Mouse (Mus musculus) bone marrow macrophage, adult 2 months (primary cell): ENCODE measurements around the gene Prex1. TPM values are rescaled to one million over a fixed set of nuclear protein-coding genes. Genes with fewer than 3 reads are reported as not detected.
A peak's percentile ranks its signal among the peaks of the same experiment; 100 is the strongest.

Experiments
- H3K27ac ChIP-seq: 2 replicates; pipeline ENCODE4 v1.5.1; 2012; ENCODE audit warnings: low read depth, low read length; ENCODE audit not compliant: insufficient read depth
- H3K4me1 ChIP-seq: 2 replicates; pipeline ENCODE4 v1.6.1; 2012; ENCODE audit warnings: low read length; ENCODE audit not compliant: control insufficient read depth, insufficient read depth
- H3K4me3 ChIP-seq: 2 replicates; pipeline ENCODE4 v1.5.1; 2012; ENCODE audit warnings: mild to moderate bottlenecking, low read length, moderate library complexity; ENCODE audit not compliant: insufficient read depth
- CTCF ChIP-seq: IDR thresholded peaks from 2 replicates; pipeline ENCODE4 v1.5.1; 2012; ENCODE audit warnings: low read depth, mild to moderate bottlenecking, low read length, moderate library complexity
- POLR2A ChIP-seq: IDR thresholded peaks from 2 replicates; pipeline ENCODE4 v1.6.1; 2012; ENCODE audit warnings: mild to moderate bottlenecking, low read depth, low read length, borderline replicate concordance
- polyA plus RNA-seq: library from polyadenylated mRNA; stranded (reverse); fragments of >200 nt; gene quantifications from 2 replicates; pipeline ENCODE4 v1.2.4, GENCODE M21; 2012; ENCODE audit not compliant: missing spikeins, insufficient read depth, insufficient read length

The Prex1 gene
- polyA plus RNA-seq, 1 experiment = 191 TPM

DNA sequence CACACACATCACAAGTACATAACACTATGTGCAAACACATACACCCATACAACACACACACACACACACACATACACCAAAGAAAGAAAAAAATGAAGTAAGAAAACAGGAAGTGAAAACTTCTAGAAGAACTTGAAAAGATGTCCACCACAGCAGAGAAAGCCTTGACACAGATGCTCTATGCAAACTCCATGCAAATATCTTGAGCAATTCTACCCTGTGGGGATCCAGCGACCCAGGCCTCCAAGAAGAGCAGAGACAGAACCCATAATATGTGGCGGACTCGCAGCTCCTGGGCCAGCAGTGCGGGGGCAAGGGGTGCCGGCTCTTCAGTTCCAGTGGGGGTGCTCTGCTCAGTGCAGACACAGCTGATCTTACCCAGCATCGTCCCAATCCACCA is 86.1 kb downstream of the Prex1 start:
- no peak overlapping the region for H3K4me3 ChIP-seq
- peak overlapping the region; percentile 79 for H3K27ac ChIP-seq
- TF ChIP-seq CTCF = no peak
- TF ChIP-seq POLR2A = no peak
- H3K4me1 ChIP-seq = peaks cover 75% of the 10 kb centered on the region

- Histone ChIP-seq H3K4me3 (no peak overlapping the region), H3K27ac (no peak overlapping the region), H3K4me1 (peaks cover 59% of the 10 kb centered on the region)
- TF ChIP-seq POLR2A (no peak), CTCF (no peak)
Observed at GRCm38 (mm10) chr2:166625219-166625618, 88.4 kb downstream of the Prex1 start.

DNA sequence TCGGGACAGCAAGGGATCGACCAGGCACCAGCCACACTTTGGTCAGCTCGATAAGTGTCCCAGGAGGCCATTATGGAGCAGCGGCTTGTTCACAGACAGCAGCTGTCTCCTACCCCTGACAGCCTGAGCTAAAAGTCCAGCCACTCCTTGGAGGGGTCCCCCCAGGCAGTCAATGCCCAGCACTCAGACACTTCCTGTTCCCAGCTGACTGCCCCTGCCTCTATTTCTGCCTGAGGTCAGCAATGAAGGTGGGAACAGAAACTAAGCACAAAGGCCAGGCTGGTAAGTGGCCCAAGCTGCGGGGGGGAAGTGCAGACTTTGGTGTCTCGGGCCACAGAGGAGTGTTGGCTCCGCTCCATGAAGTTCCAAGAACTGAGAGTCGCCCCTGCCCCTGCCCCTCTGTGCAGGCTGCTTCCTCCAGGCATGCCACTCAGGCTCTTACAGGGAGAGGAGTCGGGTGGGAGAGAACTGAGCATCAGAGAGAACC is 90.5 kb downstream of the Prex1 start:
- H3K27ac ChIP-seq = peak overlapping the region; percentile 71
- TF ChIP-seq POLR2A (no peak), CTCF (no peak)
- peaks cover 38% of the 10 kb centered on the region for H3K4me1 ChIP-seq
- peak overlapping the region; percentile 25; the same call in 1 of the 2 replicates for H3K4me3 ChIP-seq

DNA sequence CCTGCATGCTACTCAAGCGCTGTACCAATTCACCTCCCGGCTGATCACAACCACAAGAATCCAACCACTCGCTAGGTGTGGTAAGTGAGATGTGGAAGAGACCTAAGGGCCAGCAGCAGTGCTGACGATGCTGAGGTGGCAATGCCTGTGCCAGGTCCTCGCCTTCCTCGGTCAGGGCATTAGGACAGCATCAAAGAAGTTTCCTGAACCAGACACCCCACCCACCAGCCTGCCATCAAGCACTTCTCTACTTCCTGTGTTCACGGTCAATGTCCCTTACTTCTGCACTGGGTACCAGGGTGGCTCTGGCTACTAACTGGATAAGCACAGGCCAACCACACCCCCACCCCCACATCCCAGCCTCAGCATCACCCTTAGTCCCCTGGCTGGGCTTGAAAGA is 91.0 kb downstream of the Prex1 start:
- peaks cover 33% of the 10 kb centered on the region for H3K4me1 ChIP-seq
- no peak for TF ChIP-seq POLR2A
- TF ChIP-seq CTCF = no peak
- H3K4me3 ChIP-seq = no peak overlapping the region
- peak overlapping the region; percentile 63 for H3K27ac ChIP-seq

- TF ChIP-seq POLR2A (no peak), CTCF (no peak)
- H3K4me3 ChIP-seq = no peak overlapping the region
- H3K4me1 ChIP-seq = peaks cover 30% of the 10 kb centered on the region
- no peak overlapping the region for H3K27ac ChIP-seq
Observed at GRCm38 (mm10) chr2:166622079-166622478, 91.6 kb downstream of the Prex1 start.

- H3K27ac ChIP-seq = no peak overlapping the region
- peaks cover 24% of the 10 kb centered on the region for H3K4me1 ChIP-seq
- TF ChIP-seq POLR2A (no peak), CTCF (no peak)
- no peak overlapping the region for H3K4me3 ChIP-seq
Observed at GRCm38 (mm10) chr2:166620529-166621466, 92.8 kb downstream of the Prex1 start.

- Histone ChIP-seq H3K4me1 (peaks cover 17% of the 10 kb centered on the region), H3K27ac (no peak overlapping the region), H3K4me3 (no peak overlapping the region)
- TF ChIP-seq CTCF = no peak
- TF ChIP-seq POLR2A = no peak
Observed at GRCm38 (mm10) chr2:166619906-166620490, 93.6 kb downstream of the Prex1 start.

DNA sequence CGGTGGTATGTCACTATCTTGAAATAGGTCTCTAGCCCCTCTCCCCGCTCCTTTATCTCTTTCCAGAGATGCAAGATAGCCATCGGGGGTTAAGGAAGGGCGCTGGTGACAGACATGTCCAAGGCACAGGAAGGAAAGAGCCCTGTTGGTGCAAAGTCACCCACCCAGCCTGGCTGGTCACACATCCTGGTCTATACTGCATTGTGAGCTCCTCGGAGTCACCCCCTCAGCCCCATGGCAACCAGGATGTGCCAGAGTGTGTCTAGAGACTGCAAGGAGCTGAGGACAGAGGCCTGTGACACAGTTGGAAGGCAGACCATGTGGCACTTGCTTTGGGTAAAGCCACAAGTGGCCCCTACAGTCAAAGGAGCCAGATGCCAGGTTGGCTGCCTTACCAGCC is 94.4 kb downstream of the Prex1 start:
- H3K4me1 ChIP-seq = peaks cover 17% of the 10 kb centered on the region
- TF ChIP-seq CTCF (no peak), POLR2A (no peak)
- no peak overlapping the region for H3K27ac ChIP-seq
- H3K4me3 ChIP-seq = no peak overlapping the region

DNA sequence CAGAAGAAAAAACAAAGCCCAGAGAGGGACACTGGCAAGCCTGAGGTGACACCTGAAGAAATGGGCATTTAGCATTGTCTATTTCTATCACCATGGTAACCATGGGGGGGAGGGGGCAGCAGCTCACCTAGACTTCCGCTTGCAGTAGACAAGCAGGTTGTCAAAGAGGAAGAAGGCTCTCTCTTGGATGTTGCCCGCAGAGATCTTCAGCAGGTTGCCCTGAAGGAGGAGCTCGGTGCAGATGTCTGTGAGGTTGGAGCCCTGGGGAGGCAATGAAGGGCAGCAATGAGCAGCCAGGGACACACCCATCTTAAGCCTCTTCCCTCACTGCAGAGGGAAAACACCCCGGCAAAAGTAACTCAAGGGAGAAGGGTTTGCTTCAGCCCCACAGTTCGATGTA is 95.9 kb downstream of the Prex1 start:
- peaks cover 5% of the 10 kb centered on the region for H3K4me1 ChIP-seq
- no peak overlapping the region for H3K4me3 ChIP-seq
- TF ChIP-seq CTCF = no peak
- TF ChIP-seq POLR2A = no peak
- no peak overlapping the region for H3K27ac ChIP-seq

GRCm38 (mm10) chr2:166615338-166616075 is 98.1 kb downstream of the Prex1 start:
- Histone ChIP-seq H3K27ac (no peak overlapping the region), H3K4me3 (no peak overlapping the region), H3K4me1 (no peaks in the 10 kb centered on the region)
- TF ChIP-seq POLR2A (no peak), CTCF (no peak)
